Mouse (Mus musculus): ENCODE measurements around the gene Cox8a. TPM values are rescaled to one million over a fixed set of nuclear protein-coding genes. Genes with fewer than 3 reads are reported as not detected.

Gene Cox8a
- polyA plus RNA-seq, 1 experiment from 2014 or later, result 976 TPM

- WGBS, result 8% methylated on average over 6 of the region's 6 CpGs
- H3K9ac ChIP-seq (replicated peaks; ENCODE audit: low read depth), result no peak overlapping the region
Measured at GRCm38 (mm10) chr19:7217926-7218267, 481 bp upstream of the Cox8a start.

GRCm38 (mm10) chr19:7214484-7214883 lies 2.9 kb downstream of the Cox8a start:
- no peak overlapping the region for H3K9ac ChIP-seq (replicated peaks; ENCODE audit: low read depth)
- H3K36me3 ChIP-seq (ENCODE audit: insufficient read depth, low read length), result peaks cover 3% of the 10 kb centered on the region
- peak; percentile 47 for ATAC-seq
- H3K27me3 ChIP-seq (replicated peaks; ENCODE audit: insufficient read depth, low read length), result no peaks in the 10 kb centered on the region
- H3K4me3 ChIP-seq (ENCODE audit: low read depth, low read length), result no peak overlapping the region
- H3K4me1 ChIP-seq (ENCODE audit: insufficient read depth, low read depth, low read length), result peaks cover 17% of the 10 kb centered on the region; the same call in 1 of the 2 replicates
- DNase-seq (ENCODE audit: low spot score), result peak; percentile 88
- H3K27ac ChIP-seq (ENCODE audit: low read length), result 0 out of 2 replicates have a peak overlapping the region, but pooled peaks have one; percentile 38
- 39% methylated on average over 5 of the region's 5 CpGs for WGBS
- 0 out of 2 replicates have a peak, but pooled peaks have one; percentile 53 for TF ChIP-seq EP300 (IDR thresholded peaks at IDR 0.05)
- no peak for TF ChIP-seq CTCF (IDR thresholded peaks at IDR 0.05)
- no peaks in the 10 kb centered on the region for H3K9me3 ChIP-seq (ENCODE audit: low read length)
- no peak overlapping the region for H3K4me2 ChIP-seq (replicated peaks; ENCODE audit: low read depth, low read length)

More at GRCm38 (mm10) chr19:7217926-7218267, 481 bp upstream of the Cox8a start:
- Histone ChIP-seq H3K4me3 (ENCODE audit: low read depth, low read length) (peak overlapping the region; percentile 90; the same call in 1 of the 2 replicates), H3K4me2 (replicated peaks; ENCODE audit: low read depth, low read length) (peak overlapping the region; percentile 78), H3K9me3 (ENCODE audit: low read length) (no peaks in the 10 kb centered on the region), H3K4me1 (ENCODE audit: insufficient read depth, low read depth, low read length) (peaks cover 17% of the 10 kb centered on the region; the same call in 1 of the 2 replicates), H3K36me3 (ENCODE audit: insufficient read depth, low read length) (no peaks in the 10 kb centered on the region; the same call in 1 of the 2 replicates), H3K27me3 (replicated peaks; ENCODE audit: insufficient read depth, low read length) (no peaks in the 10 kb centered on the region), H3K27ac (ENCODE audit: low read length) (no peak overlapping the region)
- ATAC-seq, result no peak
- no peak for DNase-seq (ENCODE audit: low spot score)
- no peak for TF ChIP-seq EP300 (IDR thresholded peaks at IDR 0.05)
- TF ChIP-seq CTCF (IDR thresholded peaks at IDR 0.05), result no peak

- Histone ChIP-seq H3K4me1 (ENCODE audit: insufficient read depth, low read depth, low read length) (peaks cover 17% of the 10 kb centered on the region; the same call in 1 of the 2 replicates), H3K27ac (ENCODE audit: low read length) (no peak overlapping the region), H3K27me3 (replicated peaks; ENCODE audit: insufficient read depth, low read length) (no peaks in the 10 kb centered on the region), H3K4me2 (replicated peaks; ENCODE audit: low read depth, low read length) (no peak overlapping the region), H3K4me3 (ENCODE audit: low read depth, low read length) (no peak overlapping the region), H3K9ac (replicated peaks; ENCODE audit: low read depth) (no peak overlapping the region), H3K9me3 (ENCODE audit: low read length) (no peaks in the 10 kb centered on the region), H3K36me3 (ENCODE audit: insufficient read depth, low read length) (peaks cover 3% of the 10 kb centered on the region)
- 78% methylated on average over 3 of the region's 3 CpGs for WGBS
- ATAC-seq, result no peak
- no peak for TF ChIP-seq EP300 (IDR thresholded peaks at IDR 0.05)
- TF ChIP-seq CTCF (IDR thresholded peaks at IDR 0.05), result no peak
- peak; percentile 33 for DNase-seq (ENCODE audit: low spot score)
Measured at GRCm38 (mm10) chr19:7213010-7213409, 4.4 kb downstream of the Cox8a start.

GRCm38 (mm10) chr19:7212216-7212615 lies 5.2 kb downstream of the Cox8a start:
- peaks cover 3% of the 10 kb centered on the region for H3K36me3 ChIP-seq (ENCODE audit: insufficient read depth, low read length)
- WGBS, result 82% methylated on average over 1 of the region's 1 CpGs
- no peaks in the 10 kb centered on the region for H3K27me3 ChIP-seq (replicated peaks; ENCODE audit: insufficient read depth, low read length)
- DNase-seq (ENCODE audit: low spot score) (no peak), ATAC-seq (no peak)
- H3K4me1 ChIP-seq (ENCODE audit: insufficient read depth, low read depth, low read length), result peaks cover 14% of the 10 kb centered on the region; the same call in 1 of the 2 replicates
- no peak overlapping the region for H3K27ac ChIP-seq (ENCODE audit: low read length)
- no peak overlapping the region for H3K4me2 ChIP-seq (replicated peaks; ENCODE audit: low read depth, low read length)
- H3K9ac ChIP-seq (replicated peaks; ENCODE audit: low read depth), result no peak overlapping the region
- no peaks in the 10 kb centered on the region for H3K9me3 ChIP-seq (ENCODE audit: low read length)
- H3K4me3 ChIP-seq (ENCODE audit: low read depth, low read length), result no peak overlapping the region
- TF ChIP-seq CTCF (IDR thresholded peaks at IDR 0.05), result no peak
- no peak for TF ChIP-seq EP300 (IDR thresholded peaks at IDR 0.05)

- Histone ChIP-seq H3K9ac (replicated peaks; ENCODE audit: low read depth) (no peak overlapping the region), H3K27me3 (replicated peaks; ENCODE audit: insufficient read depth, low read length) (no peaks in the 10 kb centered on the region), H3K36me3 (ENCODE audit: insufficient read depth, low read length) (peaks cover 3% of the 10 kb centered on the region), H3K4me3 (ENCODE audit: low read depth, low read length) (no peak overlapping the region), H3K27ac (ENCODE audit: low read length) (no peak overlapping the region), H3K4me2 (replicated peaks; ENCODE audit: low read depth, low read length) (no peak overlapping the region), H3K9me3 (ENCODE audit: low read length) (no peaks in the 10 kb centered on the region), H3K4me1 (ENCODE audit: insufficient read depth, low read depth, low read length) (peaks cover 6% of the 10 kb centered on the region; the same call in 1 of the 2 replicates)
- no peak for DNase-seq (ENCODE audit: low spot score)
- TF ChIP-seq CTCF (IDR thresholded peaks at IDR 0.05) (no peak; the same call in 1 of the 2 replicates), EP300 (IDR thresholded peaks at IDR 0.05) (no peak)
- WGBS, result 79% methylated on average over 7 of the region's 7 CpGs
- no peak for ATAC-seq
Measured at GRCm38 (mm10) chr19:7209907-7210646, 7.3 kb downstream of the Cox8a start.

GRCm38 (mm10) chr19:7205753-7206736 lies 11.4 kb downstream of the Cox8a start, which contains the start of gene Otub1:
Gene Otub1 (minus strand): TSS chr19:7206316.
- H3K27ac ChIP-seq (ENCODE audit: low read length), result peak within 1 kb of the TSS; percentile 94
- no peaks in the 10 kb centered on the region for H3K27me3 ChIP-seq (replicated peaks; ENCODE audit: insufficient read depth, low read length)
- WGBS, result 1% methylated on average over 63 of the region's 79 CpGs
- H3K4me3 ChIP-seq (ENCODE audit: low read depth, low read length), result peak within 1 kb of the TSS; percentile 87
- H3K4me2 ChIP-seq (replicated peaks; ENCODE audit: low read depth, low read length), result peak within 1 kb of the TSS; percentile 85
- TF ChIP-seq EP300 (IDR thresholded peaks at IDR 0.05) (no peak), CTCF (IDR thresholded peaks at IDR 0.05) (no peak)
- DNase-seq (ENCODE audit: low spot score) (peak; percentile 98), ATAC-seq (peak; percentile 98)
- no peaks in the 10 kb centered on the region for H3K9me3 ChIP-seq (ENCODE audit: low read length)
- no peaks in the 10 kb centered on the region for H3K4me1 ChIP-seq (ENCODE audit: insufficient read depth, low read depth, low read length)
- peak within 1 kb of the TSS; percentile 62 for H3K9ac ChIP-seq (replicated peaks; ENCODE audit: low read depth)
- 0 out of 2 replicates have a peak, but pooled peaks cover 4% of the 10 kb centered on the region for H3K36me3 ChIP-seq (ENCODE audit: insufficient read depth, low read length)
